Mouse (Mus musculus): ENCODE data around the gene Nhsl2. TPM values are rescaled to one million over a fixed set of nuclear protein-coding genes. Genes with fewer than 3 reads are reported as not detected.

Nhsl2 gene
- total RNA-seq, 2 experiments from 2014 or later, result 9.2 to 11.4 TPM

GRCm38 (mm10) chrX:101901806-101902490 lies 52.8 kb downstream of the Nhsl2 start:
- DNase-seq (ENCODE audit: low spot score in 2 of 2), result no peak

GRCm38 (mm10) chrX:101902597-101902996 lies 53.4 kb downstream of the Nhsl2 start:
- DNase-seq (ENCODE audit: low spot score in 2 of 2), result no peak

- DNase-seq (ENCODE audit: low spot score in 2 of 2), result no peak
These were observed 58.1 kb downstream of the Nhsl2 start for GRCm38 (mm10) chrX:101907301-101907700.

GRCm38 (mm10) chrX:101929131-101929530 lies 79.9 kb downstream of the Nhsl2 start:
- DNase-seq (ENCODE audit: low spot score in 2 of 2), result no peak

- no peak for DNase-seq (ENCODE audit: low spot score in 2 of 2)
These were observed 81.1 kb downstream of the Nhsl2 start for GRCm38 (mm10) chrX:101930301-101930700.

GRCm38 (mm10) chrX:101931016-101931415 lies 81.8 kb downstream of the Nhsl2 start:
- DNase-seq (ENCODE audit: low spot score in 2 of 2), result no peak

GRCm38 (mm10) chrX:101932244-101932643 lies 83.1 kb downstream of the Nhsl2 start:
- DNase-seq (ENCODE audit: low spot score in 2 of 2), result no peak

GRCm38 (mm10) chrX:101933346-101933745 lies 84.2 kb downstream of the Nhsl2 start:
- no peak for DNase-seq (ENCODE audit: low spot score in 2 of 2)

- no peak for DNase-seq (ENCODE audit: low spot score in 2 of 2)
These were observed 86.2 kb downstream of the Nhsl2 start for GRCm38 (mm10) chrX:101935291-101935840.

- DNase-seq (ENCODE audit: low spot score in 2 of 2), result no peak
These were observed 90.3 kb downstream of the Nhsl2 start for GRCm38 (mm10) chrX:101939486-101939885.

- peak in 1 of 2 experiments; percentile 14 for DNase-seq (ENCODE audit: low spot score in 2 of 2)
These were observed 93.3 kb downstream of the Nhsl2 start for GRCm38 (mm10) chrX:101942461-101942896.

GRCm38 (mm10) chrX:101943743-101944142 lies 94.6 kb downstream of the Nhsl2 start:
- no peak for DNase-seq (ENCODE audit: low spot score in 2 of 2)

GRCm38 (mm10) chrX:101944761-101945330 lies 95.7 kb downstream of the Nhsl2 start:
- DNase-seq (ENCODE audit: low spot score in 2 of 2), result no peak

GRCm38 (mm10) chrX:101952436-101952835 lies 103.3 kb downstream of the Nhsl2 start:
- DNase-seq (ENCODE audit: low spot score in 2 of 2), result no peak

- DNase-seq (ENCODE audit: low spot score in 2 of 2), result no peak
These were observed 104.1 kb downstream of the Nhsl2 start for GRCm38 (mm10) chrX:101953256-101953655.

- peak; percentile 54 to 78 for DNase-seq (ENCODE audit: low spot score in 2 of 2)
These were observed 104.8 kb downstream of the Nhsl2 start for GRCm38 (mm10) chrX:101953787-101954491.

- no peak for DNase-seq (ENCODE audit: low spot score in 2 of 2)
These were observed 105.3 kb downstream of the Nhsl2 start for GRCm38 (mm10) chrX:101954492-101954851.

- no peak for DNase-seq (ENCODE audit: low spot score in 2 of 2)
These were observed 112.7 kb downstream of the Nhsl2 start for GRCm38 (mm10) chrX:101961848-101962247.

- DNase-seq (ENCODE audit: low spot score in 2 of 2), result no peak
These were observed 114.5 kb downstream of the Nhsl2 start for GRCm38 (mm10) chrX:101963711-101964110.

- DNase-seq (ENCODE audit: low spot score in 2 of 2), result no peak
These were observed 123.8 kb downstream of the Nhsl2 start for GRCm38 (mm10) chrX:101973028-101973427.

- DNase-seq (ENCODE audit: low spot score in 2 of 2), result no peak
These were observed 127.7 kb downstream of the Nhsl2 start for GRCm38 (mm10) chrX:101976931-101977330.

- no peak for DNase-seq (ENCODE audit: low spot score in 2 of 2)
These were observed 129.7 kb downstream of the Nhsl2 start for GRCm38 (mm10) chrX:101978861-101979260.

Measured in adrenal gland, postnatal 4 days (tissue).